Mouse (Mus musculus): ENCODE data around the gene Golm1.
"Not testable (repeated sequence)": the region's sequence is repeated elsewhere in the genome, so short reads cannot be mapped to it uniquely, and the experiment has no call there.

The Golm1 gene

DNA sequence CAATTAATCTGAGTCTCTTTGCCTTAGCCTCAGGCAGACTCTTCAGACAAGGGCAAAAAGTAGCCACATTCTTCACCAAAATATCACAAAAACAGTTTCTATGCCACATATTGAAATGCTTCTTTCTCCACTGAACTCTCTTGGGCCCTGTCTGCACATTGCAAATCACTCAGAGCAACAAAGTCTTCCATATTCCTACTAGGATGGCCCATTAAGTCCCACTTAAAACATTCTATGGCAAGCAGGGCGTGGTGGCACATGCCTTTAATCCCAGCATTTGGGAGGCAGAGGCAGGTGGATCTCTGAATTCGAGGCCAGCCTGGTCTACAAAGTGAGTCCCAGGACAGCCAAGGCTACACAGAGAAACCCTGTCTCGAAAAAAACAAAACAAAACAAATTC, 83.6 kb downstream of the Golm1 start:
- DNase-seq (ENCODE audit: low read depth): not testable (repeated sequence)

- DNase-seq (ENCODE audit: low read depth): no peak
Measured at GRCm38 (mm10) chr13:59590691-59591090, 84.9 kb downstream of the Golm1 start.

DNA sequence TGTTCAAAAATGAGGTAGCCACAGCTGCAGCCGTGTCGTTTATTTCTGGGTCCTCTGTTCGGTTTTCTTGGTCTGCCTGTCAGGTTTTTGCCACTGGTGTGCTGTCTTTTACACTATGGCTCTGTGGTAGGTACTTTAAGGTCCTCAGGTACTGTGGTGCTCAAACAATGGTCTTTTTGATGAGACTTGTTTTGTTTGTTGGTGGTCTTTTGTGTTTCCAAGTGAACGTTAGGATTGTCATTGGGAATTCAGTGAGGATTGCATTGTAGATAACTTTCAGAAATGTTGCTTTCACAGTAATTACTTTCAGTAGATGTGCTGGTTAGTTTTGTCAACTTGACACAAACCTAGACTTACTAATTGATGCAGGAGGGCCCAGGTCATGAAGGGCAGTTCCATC, 85.9 kb downstream of the Golm1 start:
- no peak for DNase-seq (ENCODE audit: low read depth)

GRCm38 (mm10) chr13:59587201-59587600, 88.4 kb downstream of the Golm1 start:
- DNase-seq (ENCODE audit: low read depth): no peak

DNA sequence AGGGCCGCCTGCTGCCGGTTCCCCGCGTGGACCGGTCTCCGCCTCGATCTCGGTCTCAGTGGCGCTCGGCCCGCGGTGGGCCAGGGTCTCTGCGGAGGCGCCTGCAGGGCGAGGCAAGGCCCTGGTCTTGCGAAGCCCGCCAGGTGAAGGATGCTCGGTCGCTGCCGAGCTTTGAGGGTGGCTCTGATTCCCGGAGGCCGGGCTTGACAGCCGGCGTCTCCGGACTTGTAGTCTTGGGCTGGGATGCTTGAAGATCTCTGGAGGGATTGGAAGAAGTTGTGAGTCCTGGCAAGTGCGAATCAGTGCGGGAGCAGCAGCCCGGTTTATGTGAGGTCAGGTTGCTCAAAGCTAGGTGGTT, 90.0 kb downstream of the Golm1 start:
- no peak for DNase-seq (ENCODE audit: low read depth)

GRCm38 (mm10) chr13:59584947-59585647, 90.5 kb downstream of the Golm1 start, which contains the start of the genes Agtpbp1 and Naa35:
Gene Agtpbp1 (minus strand): TSS chr13:59585227.
Gene Naa35 (plus strand): TSS chr13:59585259.
- peak; percentile 100 for DNase-seq (ENCODE audit: low read depth)
